9 mouse cellular contexts compared by ENCODE assay signal in genomic region chr11:59141772-59142370, GRCm38 (mm10). TPM values are rescaled to one million over a fixed set of nuclear protein-coding genes. Genes with fewer than 3 reads are reported as not detected.
DNase-seq lines count a peak whose midpoint lies in the region; ATAC-seq and TF ChIP-seq lines count a peak whose summit lies in the region.
"Had no signal": no experiment of that assay in that cellular context is flagged by ENCODE, and none has a peak within 500 bp of the region (broad histone marks: within the 10 kb centered on the region; RNA-seq: fewer than 3 reads in every experiment).

No protein-coding gene starts in this region.

- no peaks in the 10 kb centered on the region for H3K9me3 ChIP-seq in forebrain, embryonic 10.5 days
- no peaks in the 10 kb centered on the region for H3K9me3 ChIP-seq in forebrain, embryonic 15.5 days
- H3K9me3 ChIP-seq in G1E (replicated peaks), result no peaks in the 10 kb centered on the region
- no peaks in the 10 kb centered on the region for H3K9me3 ChIP-seq in hindbrain, embryonic 16.5 days (ENCODE audit: control insufficient read depth, low read length)

- no peak for TF ChIP-seq POLR2A in cerebellum, adult 2 months (IDR thresholded peaks at IDR 0.05; ENCODE audit: borderline replicate concordance, insufficient read depth, low read length)

- peak overlapping the region; percentile 37 for H3K4me3 ChIP-seq in forebrain, embryonic 10.5 days
- no peak overlapping the region for H3K4me3 ChIP-seq in forebrain, embryonic 15.5 days
- H3K4me3 ChIP-seq in G1E (ENCODE audit: low read depth, low read length), result no peak overlapping the region
- peak overlapping the region; percentile 8; the same call in 1 of the 2 replicates for H3K4me3 ChIP-seq in hindbrain, embryonic 16.5 days (ENCODE audit: low read length)
- H3K4me3 ChIP-seq in cerebellum, adult 2 months (replicated peaks; ENCODE audit: insufficient read depth, low read depth, low read length), result no peak overlapping the region

- peaks cover 7% of the 10 kb centered on the region for H3K4me1 ChIP-seq in forebrain, embryonic 10.5 days
- no peaks in the 10 kb centered on the region for H3K4me1 ChIP-seq in forebrain, embryonic 15.5 days
- H3K4me1 ChIP-seq in G1E (ENCODE audit: insufficient read depth, low read depth, low read length), result peaks cover 10% of the 10 kb centered on the region
- H3K4me1 ChIP-seq in hindbrain, embryonic 16.5 days (ENCODE audit: control insufficient read depth, insufficient read depth, low read depth, low read length), result no peaks in the 10 kb centered on the region
- H3K4me1 ChIP-seq in cerebellum, adult 2 months (ENCODE audit: control insufficient read depth, insufficient read depth, low read length), result no peaks in the 10 kb centered on the region

- ATAC-seq in forebrain, embryonic 15.5 days (replicated peaks), result no peak
- ATAC-seq in G1E (ENCODE audit: extremely low read depth, insufficient number of reproducible peaks, low FRiP score, poor library complexity, severe bottlenecking), result no peak
- ATAC-seq in hindbrain, embryonic 16.5 days, result no peak
- peak; percentile 75 for ATAC-seq in megakaryocyte progenitor cell, adult 5-6 weeks (replicated peaks; ENCODE audit: poor library complexity)

- peak; percentile 42 for DNase-seq in forebrain, embryonic 10.5 days (ENCODE audit: extremely low spot score, low spot score)
- DNase-seq in G1E (ENCODE audit: low spot score), result peak; percentile 17
- DNase-seq in layer of hippocampus, postnatal 36 days, result no peak
- DNase-seq in cerebellum, postnatal 36 days, result no peak
- DNase-seq in cerebellum, adult 2 months, result no peak
- DNase-seq: cerebellum, adult 8-10 months had no signal

- H3K9ac ChIP-seq in forebrain, embryonic 15.5 days (replicated peaks), result no peak overlapping the region
- no peak overlapping the region for H3K9ac ChIP-seq in hindbrain, embryonic 16.5 days (ENCODE audit: low read depth, low read length)

- H3K4me2 ChIP-seq in forebrain, embryonic 15.5 days (replicated peaks), result no peak overlapping the region
- peak overlapping the region; percentile 31 for H3K4me2 ChIP-seq in hindbrain, embryonic 16.5 days (ENCODE audit: low read length)

- H3K36me3 ChIP-seq in forebrain, embryonic 10.5 days (replicated peaks), result no peaks in the 10 kb centered on the region
- no peaks in the 10 kb centered on the region for H3K36me3 ChIP-seq in forebrain, embryonic 15.5 days
- no peaks in the 10 kb centered on the region for H3K36me3 ChIP-seq in G1E (replicated peaks)
- no peaks in the 10 kb centered on the region for H3K36me3 ChIP-seq in hindbrain, embryonic 16.5 days (ENCODE audit: control insufficient read depth, insufficient read depth, low read length)

- H3K27ac ChIP-seq in forebrain, embryonic 10.5 days, result no peak overlapping the region
- H3K27ac ChIP-seq in forebrain, embryonic 15.5 days (replicated peaks), result no peak overlapping the region
- no peak overlapping the region for H3K27ac ChIP-seq in hindbrain, embryonic 16.5 days (ENCODE audit: low read depth, low read length)
- H3K27ac ChIP-seq in cerebellum, adult 2 months (ENCODE audit: insufficient read depth, low read length), result no peak overlapping the region

- H3K27me3 ChIP-seq in forebrain, embryonic 10.5 days (ENCODE audit: poor library complexity, severe bottlenecking), result peaks cover 24% of the 10 kb centered on the region
- H3K27me3 ChIP-seq in forebrain, embryonic 15.5 days, result peaks cover 11% of the 10 kb centered on the region
- peaks cover 51% of the 10 kb centered on the region for H3K27me3 ChIP-seq in G1E (ENCODE audit: insufficient read depth, low read length)
- H3K27me3 ChIP-seq in hindbrain, embryonic 16.5 days (replicated peaks; ENCODE audit: control insufficient read depth, insufficient read depth, low read length), result peaks cover 8% of the 10 kb centered on the region
- H3K27me3 ChIP-seq in cerebellum, adult 2 months (ENCODE audit: control insufficient read depth, insufficient read depth, low read length), result no peaks in the 10 kb centered on the region

- WGBS in forebrain, embryonic 10.5 days, result 13% methylated on average over 14 of the region's 14 CpGs
- 19% methylated on average over 14 of the region's 14 CpGs for WGBS in forebrain, embryonic 15.5 days
- WGBS in hindbrain, embryonic 16.5 days, result 10% methylated on average over 14 of the region's 14 CpGs
- WGBS in cerebellum, adult 2 months, result 9% methylated on average over 14 of the region's 14 CpGs

- no peak for TF ChIP-seq CTCF in G1E (IDR thresholded peaks at IDR 0.05; ENCODE audit: low read depth, low read length)
- TF ChIP-seq CTCF in cerebellum, adult 2 months (IDR thresholded peaks at IDR 0.05; ENCODE audit: borderline replicate concordance, insufficient read depth, low read depth, low read length), result no peak

RNA-seq across cellular contexts. Expression of gene Obscn, which starts 5.7 kb away (rescaled TPM):
- polyA plus RNA-seq in forebrain, embryonic 10.5 days (2016; fragmentation: Nextera tagmentation; extraction: Ambion mirVana), result 0.01 TPM in 1 of 2 replicates, not detected in the other
- polyA plus RNA-seq in forebrain, embryonic 15.5 days (2015; fragmentation: Nextera tagmentation; extraction: Ambion mirVana), result 0.06 and 0.19 TPM in 2 replicates
- total RNA-seq in G1E (2014; fragmentation: Nextera tagmentation), result not detected in 2 replicates
- total RNA-seq in G1E (2017), result 0.17 and 0.27 TPM in 2 replicates
- polyA plus RNA-seq in G1E (2012), result 0.11 TPM in 2 replicates
- 0.48 and 0.71 TPM in 2 replicates for polyA plus RNA-seq in hindbrain, embryonic 16.5 days (2015; fragmentation: Nextera tagmentation; extraction: Ambion mirVana)
- 0.07 TPM in 1 of 2 replicates, not detected in the other for total RNA-seq in megakaryocyte progenitor cell, adult 5-6 weeks (2015)
- total RNA-seq in megakaryocyte progenitor cell, adult 5-6 weeks (2017), result under 0.01 TPM in 1 of 2 replicates, not detected in the other
- 1 to 10 TPM; 1.2 to 1.7 TPM for total RNA-seq in layer of hippocampus, postnatal 36 days (2021)
- polyA plus RNA-seq in cerebellum, adult 2 months (2012; rRNA removed), result 0.43 and 0.52 TPM in 2 replicates

RNA-seq across cellular contexts. Expression of gene Iba57, which starts 21.7 kb away (rescaled TPM):
- polyA plus RNA-seq in forebrain, embryonic 10.5 days (2016; fragmentation: Nextera tagmentation; extraction: Ambion mirVana), result 5.2 and 6.1 TPM in 2 replicates
- 6.8 and 7.1 TPM in 2 replicates for polyA plus RNA-seq in forebrain, embryonic 15.5 days (2015; fragmentation: Nextera tagmentation; extraction: Ambion mirVana)
- total RNA-seq in G1E (2014; fragmentation: Nextera tagmentation) (3.0 and 4.9 TPM in 2 replicates), G1E (2017) (7.3 and 8.6 TPM in 2 replicates)
- polyA plus RNA-seq in G1E (2012), result 10.5 and 10.8 TPM in 2 replicates
- polyA plus RNA-seq in hindbrain, embryonic 16.5 days (2015; fragmentation: Nextera tagmentation; extraction: Ambion mirVana), result 7.3 and 7.8 TPM in 2 replicates
- total RNA-seq in megakaryocyte progenitor cell, adult 5-6 weeks (2015), result 2.8 and 3.6 TPM in 2 replicates
- total RNA-seq in megakaryocyte progenitor cell, adult 5-6 weeks (2017), result 3.5 and 4.6 TPM in 2 replicates
- total RNA-seq in layer of hippocampus, postnatal 36 days (2021), result 1 to 10 TPM; 8.5 to 8.6 TPM
- polyA plus RNA-seq in cerebellum, adult 2 months (2012; rRNA removed), result 5.1 and 5.7 TPM in 2 replicates

RNA-seq across cellular contexts. Expression of gene Gjc2, which starts 41.1 kb away (rescaled TPM):
- not detected in 2 replicates for polyA plus RNA-seq in forebrain, embryonic 10.5 days (2016; fragmentation: Nextera tagmentation; extraction: Ambion mirVana)
- polyA plus RNA-seq in forebrain, embryonic 15.5 days (2015; fragmentation: Nextera tagmentation; extraction: Ambion mirVana), result 0.11 and 0.20 TPM in 2 replicates
- total RNA-seq in G1E (2014; fragmentation: Nextera tagmentation) (not detected in 2 replicates), G1E (2017) (not detected in 2 replicates)
- polyA plus RNA-seq in G1E (2012), result not detected in 2 replicates
- polyA plus RNA-seq in hindbrain, embryonic 16.5 days (2015; fragmentation: Nextera tagmentation; extraction: Ambion mirVana), result 0.20 and 0.22 TPM in 2 replicates
- not detected in 2 replicates for total RNA-seq in megakaryocyte progenitor cell, adult 5-6 weeks (2015)
- not detected in 2 replicates for total RNA-seq in megakaryocyte progenitor cell, adult 5-6 weeks (2017)
- 10 to 100 TPM; 15.7 to 16.9 TPM for total RNA-seq in layer of hippocampus, postnatal 36 days (2021)
- 47.5 and 57.1 TPM in 2 replicates for polyA plus RNA-seq in cerebellum, adult 2 months (2012; rRNA removed)

RNA-seq across cellular contexts. Expression of gene Guk1, which starts 50.1 kb away (rescaled TPM):
- polyA plus RNA-seq in forebrain, embryonic 10.5 days (2016; fragmentation: Nextera tagmentation; extraction: Ambion mirVana), result 129 and 135 TPM in 2 replicates
- polyA plus RNA-seq in forebrain, embryonic 15.5 days (2015; fragmentation: Nextera tagmentation; extraction: Ambion mirVana), result 176 and 183 TPM in 2 replicates
- total RNA-seq in G1E (2014; fragmentation: Nextera tagmentation) (16.8 and 19.1 TPM in 2 replicates), G1E (2017) (37.5 and 38.2 TPM in 2 replicates)
- polyA plus RNA-seq in G1E (2012), result 35.2 and 40.2 TPM in 2 replicates
- 252 and 294 TPM in 2 replicates for polyA plus RNA-seq in hindbrain, embryonic 16.5 days (2015; fragmentation: Nextera tagmentation; extraction: Ambion mirVana)
- 61.9 and 62.8 TPM in 2 replicates for total RNA-seq in megakaryocyte progenitor cell, adult 5-6 weeks (2015)
- 29.9 and 34.7 TPM in 2 replicates for total RNA-seq in megakaryocyte progenitor cell, adult 5-6 weeks (2017)
- 100 to 1,000 TPM; 127 to 155 TPM for total RNA-seq in layer of hippocampus, postnatal 36 days (2021)
- 207 and 235 TPM in 2 replicates for polyA plus RNA-seq in cerebellum, adult 2 months (2012; rRNA removed)

Comparison
In these comparisons a context has a peak if more than half of its experiments do, and no peak if none do; other contexts are left out.
1. H3K4me3 ChIP-seq: peak in forebrain, embryonic 10.5 days (single experiment) and hindbrain, embryonic 16.5 days (single experiment); none in forebrain, embryonic 15.5 days (single experiment), G1E (single experiment) and cerebellum, adult 2 months (single experiment).
2. DNase-seq: peak in forebrain, embryonic 10.5 days (single experiment) and G1E (single experiment); none in layer of hippocampus, postnatal 36 days (0 of 2), cerebellum, postnatal 36 days (0 of 2) and cerebellum, adult 2 months (0 of 2).
3. RNA of gene Gjc2, which starts 41.1 kb away (polyA plus RNA-seq): 47.5 to 57.1 TPM in cerebellum, adult 2 months; 0.11 to 0.20 TPM in forebrain, embryonic 15.5 days, 0.20 to 0.22 TPM in hindbrain, embryonic 16.5 days, not detected in forebrain, embryonic 10.5 days and not detected in G1E; every median in the first group is over 10 times any median in the second.